Mouse (Mus musculus): ENCODE data around the gene Gm21976.

Gm21976 gene

GRCm38 (mm10) chr13:98353709-98354089 is 74.0 kb downstream of the Gm21976 start:
- DNase-seq (ENCODE audit: low read depth, low spot score) = no peak

DNA sequence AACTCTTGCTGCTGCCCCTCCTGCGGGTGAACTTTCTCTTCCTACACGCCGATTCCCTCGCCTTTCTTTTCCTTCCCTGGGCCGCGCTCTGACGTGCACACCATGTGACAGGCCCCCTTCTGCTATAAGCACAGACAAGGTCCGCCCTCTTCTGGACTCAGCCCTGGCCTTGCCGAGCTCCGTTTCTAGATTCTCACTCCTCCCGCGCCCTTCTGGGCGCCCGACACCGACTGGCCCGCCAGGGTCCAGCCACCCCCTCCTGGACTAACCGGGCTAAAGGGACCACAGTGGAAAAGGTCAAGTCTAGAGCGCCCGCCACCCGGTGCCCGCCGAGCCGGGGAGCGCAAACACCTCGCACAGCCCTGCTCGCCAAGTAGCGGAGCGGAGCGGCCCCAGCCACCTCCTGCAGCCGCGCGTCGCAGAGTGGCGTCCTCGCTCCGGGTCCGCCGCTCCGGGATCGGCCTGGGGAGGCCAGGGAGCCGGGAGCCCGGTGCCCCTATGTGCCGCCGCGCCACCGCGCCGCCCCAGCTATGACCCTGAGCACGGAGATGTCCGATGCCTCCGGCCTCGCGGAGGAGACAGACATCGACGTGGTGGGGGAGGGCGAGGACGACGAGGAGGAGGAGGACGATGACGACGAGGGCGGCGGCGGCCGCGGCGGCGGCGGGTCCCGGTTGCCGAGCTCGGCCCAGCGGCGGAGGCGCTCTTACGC is 74.6 kb downstream of the Gm21976 start, which contains the start of gene Foxd1:
TSS of gene Foxd1 (plus strand) at position 153 of the 712 bp plus-strand sequence.
- DNase-seq (ENCODE audit: low read depth, low spot score) = peak; percentile 69

- peak; percentile 36 for DNase-seq (ENCODE audit: low read depth, low spot score)
Observed at GRCm38 (mm10) chr13:98354871-98355558, 75.3 kb downstream of the Gm21976 start.

DNA sequence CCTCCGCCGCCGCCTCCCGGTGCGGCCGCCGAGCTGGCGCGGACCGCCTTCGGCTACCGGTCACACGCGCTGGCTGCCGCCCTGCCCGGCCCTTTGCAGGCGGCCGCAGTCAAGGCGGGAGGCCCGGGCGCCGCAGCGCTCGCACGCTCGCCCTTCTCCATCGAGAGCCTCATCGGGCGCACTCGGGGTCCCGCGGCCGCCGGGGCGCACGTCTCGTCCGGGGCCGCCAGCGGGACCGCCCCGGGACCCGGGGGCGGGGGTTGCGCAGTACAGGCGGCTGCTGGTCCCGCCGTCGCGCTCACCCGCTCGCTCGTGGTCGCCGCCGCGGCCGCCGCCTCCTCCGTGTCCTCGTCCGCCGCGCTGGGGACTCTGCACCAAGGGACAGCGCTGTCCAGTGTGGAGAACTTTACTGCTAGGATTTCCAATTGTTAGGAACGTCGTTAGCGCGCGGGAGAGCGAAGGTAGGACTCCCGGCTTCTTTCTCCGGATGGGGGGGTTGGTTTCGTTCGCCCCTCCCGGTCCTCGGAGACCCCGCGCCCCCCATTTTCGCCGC is 75.9 kb downstream of the Gm21976 start:
- no peak for DNase-seq (ENCODE audit: low read depth, low spot score)

DNA sequence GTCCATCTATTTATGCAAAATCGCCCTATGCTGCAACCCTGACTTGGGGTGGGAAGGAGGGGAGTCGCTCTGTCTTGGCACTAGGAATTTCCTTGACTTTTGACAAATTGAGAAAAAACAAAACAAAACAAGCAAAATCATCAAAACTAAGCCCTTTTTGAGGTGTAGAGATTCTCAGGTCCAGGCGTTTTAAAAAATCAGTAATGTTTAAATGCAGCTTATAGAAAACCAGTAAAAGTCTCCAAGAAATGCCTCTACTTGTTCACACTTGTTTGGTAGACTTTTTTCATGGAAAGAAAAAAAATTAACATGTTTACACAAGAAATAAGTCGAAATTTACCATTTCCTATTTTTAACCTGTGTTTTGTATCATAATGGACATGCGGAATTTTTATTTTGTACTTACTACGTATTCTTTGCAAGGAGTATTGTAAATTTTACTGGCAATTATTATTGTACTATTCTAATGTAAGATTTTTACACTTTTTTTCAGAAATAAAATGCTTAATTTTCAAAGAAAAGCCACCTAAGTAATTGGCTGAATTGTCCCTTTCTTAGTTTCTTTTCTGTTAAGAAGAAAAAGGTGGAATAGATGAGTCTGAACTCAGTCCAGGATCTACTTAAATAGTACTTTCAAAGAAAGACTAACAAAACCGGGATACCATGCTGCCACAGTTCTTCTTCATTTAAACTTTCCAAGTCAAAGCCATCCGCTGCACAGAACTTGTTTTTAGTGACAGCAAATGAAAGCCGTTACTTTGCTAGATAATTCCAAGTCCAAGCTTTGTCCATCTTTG is 76.7 kb downstream of the Gm21976 start:
- DNase-seq (ENCODE audit: low read depth, low spot score) = no peak

Measured in 3T3-L1 (cell line).